35 mouse cellular contexts compared by ENCODE assay signal in the genomic region with DNA sequence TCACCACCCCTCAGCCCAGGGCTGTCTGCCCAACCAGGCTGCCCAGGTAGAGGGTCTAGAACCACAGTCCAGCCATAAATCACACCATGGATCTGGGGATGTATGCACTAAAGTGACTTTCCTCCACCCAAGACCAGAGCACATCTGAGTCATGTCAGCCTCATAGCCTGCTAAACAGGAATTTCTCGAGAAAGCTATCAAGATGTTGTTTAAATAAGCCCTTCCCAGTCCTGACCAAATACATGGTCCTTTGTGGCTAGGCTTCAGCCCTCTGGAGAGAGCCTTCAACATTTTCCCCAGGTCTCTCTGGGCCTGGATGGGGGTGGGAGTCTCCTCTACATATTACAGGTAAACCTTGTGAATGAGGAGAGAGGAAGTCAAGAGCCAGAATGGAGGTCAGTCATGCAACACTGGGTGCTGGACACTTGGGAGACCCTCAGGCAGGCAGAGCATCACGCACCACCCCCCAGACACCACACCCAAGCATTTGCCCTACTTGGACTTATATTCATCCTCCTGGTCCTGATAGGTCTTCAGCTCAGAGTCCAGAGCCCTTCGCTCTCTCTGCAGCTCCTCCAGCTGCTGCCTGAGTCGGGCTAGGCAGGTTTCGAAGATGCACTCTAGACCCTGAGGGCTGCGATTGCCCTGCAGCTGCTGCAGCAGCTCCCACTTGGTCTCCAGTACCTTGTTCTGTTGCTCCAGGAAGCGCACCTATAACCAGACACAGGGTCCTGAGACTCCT. TPM values are rescaled to one million over a fixed set of nuclear protein-coding genes. Genes with fewer than 3 reads are reported as not detected.
DNase-seq lines count a peak whose midpoint lies in the region; ATAC-seq lines count a peak whose summit lies in the region.
"Had no signal": no experiment of that assay in that cellular context is flagged by ENCODE, and none has a peak within 500 bp of the region (broad histone marks: within the 10 kb centered on the region; RNA-seq: fewer than 3 reads in every experiment).

No protein-coding gene starts in this region.

- H3K27ac ChIP-seq in lung, embryonic 16.5 days (ENCODE audit: low read length): peak overlapping the region; percentile 79
- H3K27ac ChIP-seq in intestine, embryonic 14.5 days (ENCODE audit: low read depth): peak overlapping the region; percentile 47; the same call in 1 of the 2 replicates
- no peak overlapping the region for H3K27ac ChIP-seq in intestine, embryonic 15.5 days
- H3K27ac ChIP-seq in stomach, embryonic 16.5 days (ENCODE audit: low read length): peak overlapping the region; percentile 93
- no peak overlapping the region for H3K27ac ChIP-seq in hindbrain, embryonic 13.5 days
- H3K27ac ChIP-seq: forebrain, embryonic 15.5 days; hindbrain, embryonic 15.5 days; liver, embryonic 12.5 days had no signal

- intact Hi-C loops in heart, postnatal 10 days (cut with DNase I): no loop called here

- H3K4me1 ChIP-seq in lung, embryonic 16.5 days (replicated peaks; ENCODE audit: control insufficient read depth, insufficient read depth, low read length): peaks cover 13% of the 10 kb centered on the region; the same call in 1 of the 2 replicates
- 0 out of 2 replicates have a peak, but pooled peaks cover 6% of the 10 kb centered on the region for H3K4me1 ChIP-seq in intestine, embryonic 14.5 days (replicated peaks; ENCODE audit: control insufficient read depth, insufficient read depth, low read length)
- peaks cover 4% of the 10 kb centered on the region; the same call in 1 of the 2 replicates for H3K4me1 ChIP-seq in intestine, embryonic 15.5 days (replicated peaks)
- peaks cover 13% of the 10 kb centered on the region for H3K4me1 ChIP-seq in stomach, embryonic 16.5 days (ENCODE audit: control insufficient read depth, insufficient read depth, low read length)
- H3K4me1 ChIP-seq in hindbrain, embryonic 13.5 days (replicated peaks): no peaks in the 10 kb centered on the region
- H3K4me1 ChIP-seq: forebrain, embryonic 15.5 days; hindbrain, embryonic 15.5 days; liver, embryonic 12.5 days had no signal

- no peaks in the 10 kb centered on the region for H3K36me3 ChIP-seq in lung, embryonic 16.5 days (ENCODE audit: control insufficient read depth, insufficient read depth, low read length)
- no peaks in the 10 kb centered on the region for H3K36me3 ChIP-seq in intestine, embryonic 14.5 days (ENCODE audit: control insufficient read depth, insufficient read depth, low read length)
- H3K36me3 ChIP-seq in intestine, embryonic 15.5 days: no peaks in the 10 kb centered on the region
- no peaks in the 10 kb centered on the region for H3K36me3 ChIP-seq in stomach, embryonic 16.5 days (ENCODE audit: control insufficient read depth, insufficient read depth, low read length)
- no peaks in the 10 kb centered on the region for H3K36me3 ChIP-seq in hindbrain, embryonic 13.5 days
- H3K36me3 ChIP-seq: forebrain, embryonic 15.5 days; hindbrain, embryonic 15.5 days; liver, embryonic 12.5 days had no signal

- no peak overlapping the region for H3K4me2 ChIP-seq in lung, embryonic 16.5 days (ENCODE audit: low read depth, low read length)
- no peak overlapping the region for H3K4me2 ChIP-seq in intestine, embryonic 14.5 days (ENCODE audit: low read length)
- H3K4me2 ChIP-seq in intestine, embryonic 15.5 days (replicated peaks): no peak overlapping the region
- H3K4me2 ChIP-seq in stomach, embryonic 16.5 days (ENCODE audit: low read depth, low read length): peak overlapping the region; percentile 5; the same call in 1 of the 2 replicates
- no peak overlapping the region for H3K4me2 ChIP-seq in hindbrain, embryonic 13.5 days
- H3K4me2 ChIP-seq: forebrain, embryonic 15.5 days; heart, embryonic 11.5 days; hindbrain, embryonic 15.5 days; liver, embryonic 12.5 days; midbrain, embryonic 11.5 days had no signal

- ATAC-seq in lung, embryonic 16.5 days (ENCODE audit: low read depth): peak; percentile 81
- peak; percentile 58; the same call in 1 of the 2 replicates for ATAC-seq in intestine, embryonic 14.5 days (replicated peaks; ENCODE audit: low FRiP score, low TSS enrichment, low read depth)
- ATAC-seq in intestine, embryonic 15.5 days: peak; percentile 68
- ATAC-seq in stomach, embryonic 16.5 days (ENCODE audit: insufficient read depth, low FRiP score): peak; percentile 87
- ATAC-seq in hindbrain, embryonic 13.5 days (ENCODE audit: low FRiP score): no peak
- ATAC-seq: forebrain, embryonic 15.5 days; inflammation-experienced regulatory T-cells, adult 6 months; liver, embryonic 12.5 days; liver, postnatal 0 days; midbrain, embryonic 16.5 days had no signal

- no peak overlapping the region for H3K9ac ChIP-seq in lung, embryonic 16.5 days (ENCODE audit: low read length)
- no peak overlapping the region for H3K9ac ChIP-seq in intestine, embryonic 14.5 days (ENCODE audit: low read length)
- no peak overlapping the region for H3K9ac ChIP-seq in intestine, embryonic 15.5 days
- peak overlapping the region; percentile 51; the same call in 1 of the 2 replicates for H3K9ac ChIP-seq in stomach, embryonic 16.5 days (ENCODE audit: low read length)
- H3K9ac ChIP-seq in hindbrain, embryonic 13.5 days: no peak overlapping the region
- H3K9ac ChIP-seq: forebrain, embryonic 15.5 days; hindbrain, embryonic 15.5 days; liver, embryonic 12.5 days; liver, postnatal 0 days had no signal

- no peaks in the 10 kb centered on the region for H3K9me3 ChIP-seq in lung, embryonic 16.5 days (ENCODE audit: control insufficient read depth, low read length)
- no peaks in the 10 kb centered on the region for H3K9me3 ChIP-seq in intestine, embryonic 14.5 days (ENCODE audit: control insufficient read depth, low read length)
- H3K9me3 ChIP-seq in intestine, embryonic 15.5 days: no peaks in the 10 kb centered on the region
- no peaks in the 10 kb centered on the region for H3K9me3 ChIP-seq in stomach, embryonic 16.5 days (replicated peaks; ENCODE audit: control insufficient read depth, low read length)
- H3K9me3 ChIP-seq in hindbrain, embryonic 13.5 days: no peaks in the 10 kb centered on the region
- H3K9me3 ChIP-seq: forebrain, embryonic 15.5 days; hindbrain, embryonic 15.5 days; liver, embryonic 12.5 days had no signal

- no peak overlapping the region for H3K4me3 ChIP-seq in lung, embryonic 16.5 days (ENCODE audit: low read length)
- no peak overlapping the region for H3K4me3 ChIP-seq in intestine, embryonic 14.5 days (ENCODE audit: low read depth, low read length)
- no peak overlapping the region for H3K4me3 ChIP-seq in intestine, embryonic 15.5 days (replicated peaks)
- no peak overlapping the region for H3K4me3 ChIP-seq in stomach, embryonic 16.5 days (replicated peaks; ENCODE audit: low read length)
- H3K4me3 ChIP-seq in hindbrain, embryonic 13.5 days: no peak overlapping the region
- H3K4me3 ChIP-seq: forebrain, embryonic 15.5 days; hindbrain, embryonic 15.5 days; liver, embryonic 12.5 days had no signal

- no peak for DNase-seq in lung, postnatal 10 days
- DNase-seq in intestine, embryonic 14.5 days (ENCODE audit: low spot score): no peak
- no peak for DNase-seq in heart, postnatal 10 days
- DNase-seq: adrenal gland, postnatal 36 days; B cell, adult 2 months; cerebellum, adult 2 months; cerebellum, postnatal 25 days; gastrocnemius, postnatal 25 days; heart, adult 11 months; kidney, adult 9 months; kidney, postnatal 10 days; layer of hippocampus, postnatal 36 days; left cerebral cortex, postnatal 4 days; liver, postnatal 0 days; spleen, adult 18-20 months had no signal

- H3K27me3 ChIP-seq in lung, embryonic 16.5 days (ENCODE audit: control insufficient read depth, insufficient read depth, low read depth, low read length): no peaks in the 10 kb centered on the region
- no peaks in the 10 kb centered on the region for H3K27me3 ChIP-seq in intestine, embryonic 14.5 days (replicated peaks; ENCODE audit: control insufficient read depth, insufficient read depth, low read length)
- no peaks in the 10 kb centered on the region for H3K27me3 ChIP-seq in intestine, embryonic 15.5 days (replicated peaks)
- H3K27me3 ChIP-seq in stomach, embryonic 16.5 days (ENCODE audit: control insufficient read depth, insufficient read depth, low read length): no peaks in the 10 kb centered on the region
- H3K27me3 ChIP-seq in hindbrain, embryonic 13.5 days: no peaks in the 10 kb centered on the region
- H3K27me3 ChIP-seq: forebrain, embryonic 15.5 days; hindbrain, embryonic 15.5 days had no signal

- whole genome bisulfite sequencing in lung, embryonic 16.5 days: 63% methylated on average over 7 of the region's 7 CpGs
- WGBS in intestine, embryonic 14.5 days: 76% methylated on average over 7 of the region's 7 CpGs
- WGBS in intestine, embryonic 15.5 days: 74% methylated on average over 7 of the region's 7 CpGs
- WGBS in stomach, embryonic 16.5 days: 63% methylated on average over 7 of the region's 7 CpGs
- WGBS in hindbrain, embryonic 13.5 days: 86% methylated on average over 7 of the region's 7 CpGs

RNA-seq across cellular contexts. Expression of gene Krt78, which starts 1.2 kb away (rescaled TPM):
- 0.10 and 0.21 TPM in 2 replicates for polyA plus RNA-seq in lung, embryonic 16.5 days (2015; fragmentation: Nextera tagmentation; extraction: Ambion mirVana)
- 0.09 TPM in 1 of 2 replicates, not detected in the other for polyA plus RNA-seq in intestine, embryonic 14.5 days (2014; fragmentation: Nextera tagmentation; extraction: Ambion mirVana)
- polyA plus RNA-seq in intestine, embryonic 15.5 days (2015; fragmentation: Nextera tagmentation; extraction: Ambion mirVana): 0.05 and 0.25 TPM in 2 replicates
- polyA plus RNA-seq in stomach, embryonic 16.5 days (2015; fragmentation: Nextera tagmentation; extraction: Ambion mirVana): 23.6 and 43.1 TPM in 2 replicates
- total RNA-seq in heart, postnatal 10 days (2021): not detected
- not detected in 2 replicates for polyA plus RNA-seq in hindbrain, embryonic 13.5 days (2015; fragmentation: Nextera tagmentation; extraction: Ambion mirVana)
- total RNA-seq: adrenal gland, adult 18-20 months; adrenal gland, postnatal 36 days; gastrocnemius, adult 18-20 months; gastrocnemius, postnatal 25 days; hematopoietic stem cell, adult 5-6 weeks; layer of hippocampus, postnatal 36 days; left cerebral cortex, postnatal 4 days; megakaryocyte, adult 5-6 weeks; neutrophil, adult 5-6 weeks had no signal
- polyA plus RNA-seq: cerebellum, adult 2 months; forebrain, embryonic 15.5 days; frontal cortex, adult 2 months; heart, embryonic 11.5 days; heart, embryonic 16.5 days; hindbrain, embryonic 15.5 days; inflammation-experienced regulatory T-cells, adult 6 months; liver, embryonic 12.5 days; liver, postnatal 0 days; midbrain, embryonic 11.5 days; midbrain, embryonic 16.5 days; neural tube, embryonic 11.5 days had no signal

RNA-seq across cellular contexts. Expression of gene Krt79, which starts 12.8 kb away (rescaled TPM):
- 0.80 and 1.2 TPM in 2 replicates for polyA plus RNA-seq in lung, embryonic 16.5 days (2015; fragmentation: Nextera tagmentation; extraction: Ambion mirVana)
- polyA plus RNA-seq in intestine, embryonic 14.5 days (2014; fragmentation: Nextera tagmentation; extraction: Ambion mirVana): 0.22 TPM in 1 of 2 replicates, not detected in the other
- 0.13 and 0.15 TPM in 2 replicates for polyA plus RNA-seq in intestine, embryonic 15.5 days (2015; fragmentation: Nextera tagmentation; extraction: Ambion mirVana)
- 1.9 and 2.0 TPM in 2 replicates for polyA plus RNA-seq in stomach, embryonic 16.5 days (2015; fragmentation: Nextera tagmentation; extraction: Ambion mirVana)
- under 1 TPM; 0.36 to 0.40 TPM for total RNA-seq in heart, postnatal 10 days (2021)
- 0.12 and 0.23 TPM in 2 replicates for polyA plus RNA-seq in hindbrain, embryonic 13.5 days (2015; fragmentation: Nextera tagmentation; extraction: Ambion mirVana)
- total RNA-seq: hematopoietic stem cell, adult 5-6 weeks; layer of hippocampus, postnatal 36 days; megakaryocyte, adult 5-6 weeks; neutrophil, adult 5-6 weeks had no signal
- polyA plus RNA-seq: cerebellum, adult 2 months; embryonic facial prominence, embryonic 11.5 days; frontal cortex, adult 2 months; inflammation-experienced regulatory T-cells, adult 6 months; liver, embryonic 12.5 days; liver, postnatal 0 days had no signal

RNA-seq across cellular contexts. Expression of gene Krt4, which starts 28.4 kb away (rescaled TPM):
- polyA plus RNA-seq in lung, embryonic 16.5 days (2015; fragmentation: Nextera tagmentation; extraction: Ambion mirVana): 14.2 and 23.3 TPM in 2 replicates
- 0.14 and 0.19 TPM in 2 replicates for polyA plus RNA-seq in intestine, embryonic 14.5 days (2014; fragmentation: Nextera tagmentation; extraction: Ambion mirVana)
- polyA plus RNA-seq in intestine, embryonic 15.5 days (2015; fragmentation: Nextera tagmentation; extraction: Ambion mirVana): 0.85 and 1.2 TPM in 2 replicates
- 2,205 and 3,875 TPM in 2 replicates for polyA plus RNA-seq in stomach, embryonic 16.5 days (2015; fragmentation: Nextera tagmentation; extraction: Ambion mirVana)
- total RNA-seq in heart, postnatal 10 days (2021): not detected
- polyA plus RNA-seq in hindbrain, embryonic 13.5 days (2015; fragmentation: Nextera tagmentation; extraction: Ambion mirVana): not detected in 2 replicates
- total RNA-seq: adrenal gland, adult 18-20 months; adrenal gland, postnatal 36 days; gastrocnemius, adult 18-20 months; gastrocnemius, postnatal 25 days; hematopoietic stem cell, adult 5-6 weeks; layer of hippocampus, postnatal 36 days; megakaryocyte, adult 5-6 weeks had no signal
- polyA plus RNA-seq: cerebellum, adult 2 months; embryonic facial prominence, embryonic 11.5 days; frontal cortex, adult 2 months; inflammation-experienced regulatory T-cells, adult 6 months; liver, embryonic 12.5 days; liver, postnatal 0 days; midbrain, embryonic 11.5 days; midbrain, embryonic 16.5 days; neural tube, embryonic 11.5 days had no signal

RNA-seq across cellular contexts. Expression of gene Krt8, which starts 51.4 kb away (rescaled TPM):
- 402 and 445 TPM in 2 replicates for polyA plus RNA-seq in lung, embryonic 16.5 days (2015; fragmentation: Nextera tagmentation; extraction: Ambion mirVana)
- 381 and 486 TPM in 2 replicates for polyA plus RNA-seq in intestine, embryonic 14.5 days (2014; fragmentation: Nextera tagmentation; extraction: Ambion mirVana)
- polyA plus RNA-seq in intestine, embryonic 15.5 days (2015; fragmentation: Nextera tagmentation; extraction: Ambion mirVana): 775 and 835 TPM in 2 replicates
- polyA plus RNA-seq in stomach, embryonic 16.5 days (2015; fragmentation: Nextera tagmentation; extraction: Ambion mirVana): 1,152 and 1,422 TPM in 2 replicates
- 1 to 10 TPM; 3.5 to 4.8 TPM for total RNA-seq in heart, postnatal 10 days (2021)
- polyA plus RNA-seq in hindbrain, embryonic 13.5 days (2015; fragmentation: Nextera tagmentation; extraction: Ambion mirVana): 4.0 and 6.2 TPM in 2 replicates
- total RNA-seq: megakaryocyte, adult 5-6 weeks; neutrophil, adult 5-6 weeks had no signal

Comparison
In these comparisons a context has a peak if more than half of its experiments do, and no peak if none do; other contexts are left out.
1. H3K27ac ChIP-seq: peak in lung, embryonic 16.5 days (single experiment), intestine, embryonic 14.5 days (single experiment) and stomach, embryonic 16.5 days (single experiment); none in intestine, embryonic 15.5 days (single experiment) and hindbrain, embryonic 13.5 days (single experiment).
2. RNA of gene Krt78, which starts 1.2 kb away (polyA plus RNA-seq): 23.6 to 43.1 TPM in stomach, embryonic 16.5 days; 0.10 to 0.21 TPM in lung, embryonic 16.5 days, 0.09 TPM in intestine, embryonic 14.5 days, 0.05 to 0.25 TPM in intestine, embryonic 15.5 days and not detected in hindbrain, embryonic 13.5 days; every median in the first group is over 10 times any median in the second.
3. RNA of gene Krt4, which starts 28.4 kb away (polyA plus RNA-seq): 2,205 to 3,875 TPM in stomach, embryonic 16.5 days; 14.2 to 23.3 TPM in lung, embryonic 16.5 days, 0.85 to 1.2 TPM in intestine, embryonic 15.5 days, 0.14 to 0.19 TPM in intestine, embryonic 14.5 days and not detected in hindbrain, embryonic 13.5 days; every median in the first group is over 10 times any median in the second.